Mouse (Mus musculus) 3T3-L1 (cell line): ENCODE measurements around the gene Zfp445.
"Not testable (repeated sequence)": the region's sequence is repeated elsewhere in the genome, so short reads cannot be mapped to it uniquely, and the experiment has no call there.

Source experiments
- DNase-seq: peaks from one replicate; pipeline ENCODE4 v3.0.0-alpha.2; 2015; ENCODE audit warnings: low read depth, low spot score

Gene Zfp445

GRCm38 (mm10) chr9:122865697-122866166 lies at the start of gene Zfp445:
TSS of gene Zfp445 (minus strand) at chr9:122866006.
- DNase-seq = peak; percentile 89

- DNase-seq = no peak
Measured at GRCm38 (mm10) chr9:122902717-122903535, 37.1 kb upstream of the Zfp445 start.

- no peak for DNase-seq
Measured at GRCm38 (mm10) chr9:122901047-122901446, 35.2 kb upstream of the Zfp445 start.

GRCm38 (mm10) chr9:122886372-122887179 lies 20.8 kb upstream of the Zfp445 start:
- peak; percentile 84 for DNase-seq

GRCm38 (mm10) chr9:122885385-122885784 lies 19.6 kb upstream of the Zfp445 start, which contains the start of gene Zkscan7:
TSS of gene Zkscan7 (plus strand) at chr9:122885685.
- DNase-seq = no peak

- peak; percentile 10 for DNase-seq
Measured at GRCm38 (mm10) chr9:122875145-122875544, 9.3 kb upstream of the Zfp445 start.

- DNase-seq = peak; percentile 13
Measured at GRCm38 (mm10) chr9:122874653-122875052, 8.8 kb upstream of the Zfp445 start.

GRCm38 (mm10) chr9:122872595-122872994 lies 6.8 kb upstream of the Zfp445 start:
- no peak for DNase-seq

GRCm38 (mm10) chr9:122866192-122866591 lies 386 bp upstream of the Zfp445 start:
- DNase-seq = no peak

GRCm38 (mm10) chr9:122864848-122865247 lies 958 bp downstream of the Zfp445 start:
- DNase-seq = peak; percentile 12

- DNase-seq = no peak
Measured at GRCm38 (mm10) chr9:122863731-122864130, 2.1 kb downstream of the Zfp445 start.

GRCm38 (mm10) chr9:122860752-122861151 lies 5.1 kb downstream of the Zfp445 start:
- DNase-seq = no peak

- no peak for DNase-seq
Measured at GRCm38 (mm10) chr9:122856716-122857115, 9.1 kb downstream of the Zfp445 start.

GRCm38 (mm10) chr9:122855617-122856016 lies 10.2 kb downstream of the Zfp445 start:
- no peak for DNase-seq

GRCm38 (mm10) chr9:122855141-122855540 lies 10.7 kb downstream of the Zfp445 start:
- not testable (repeated sequence) for DNase-seq

- no peak for DNase-seq
Measured at GRCm38 (mm10) chr9:122854526-122854925, 11.3 kb downstream of the Zfp445 start.

- DNase-seq = not testable (repeated sequence)
Measured at GRCm38 (mm10) chr9:122847811-122848311, 17.9 kb downstream of the Zfp445 start.

GRCm38 (mm10) chr9:122846156-122846555 lies 19.6 kb downstream of the Zfp445 start:
- peak; percentile 66 for DNase-seq

GRCm38 (mm10) chr9:122845621-122846020 lies 20.2 kb downstream of the Zfp445 start:
- no peak for DNase-seq

GRCm38 (mm10) chr9:122843760-122844159 lies 22.0 kb downstream of the Zfp445 start, which contains the start of gene Gm35549:
TSS of gene Gm35549 (minus strand) at chr9:122844035.
- DNase-seq = no peak

- no peak for DNase-seq
Measured at GRCm38 (mm10) chr9:122837680-122838079, 28.1 kb downstream of the Zfp445 start.

- DNase-seq = no peak
Measured at GRCm38 (mm10) chr9:122837216-122837615, 28.6 kb downstream of the Zfp445 start.
